Mouse (Mus musculus) intestine, postnatal 0 days (tissue): ENCODE data around the gene Rhbdf2. TPM values are rescaled to one million over a fixed set of nuclear protein-coding genes. Genes with fewer than 3 reads are reported as not detected.
A peak's percentile ranks its signal among the peaks of the same experiment; 100 is the strongest.
"Not testable (repeated sequence)": the region's sequence is repeated elsewhere in the genome, so short reads cannot be mapped to it uniquely, and the experiment has no call there.

Source experiments
- ATAC-seq: fragments of 200-750 bp; cut with Nextera tagmentation; 2 replicates; pipeline ENCODE4 v1.8.0; 2017; ENCODE audit warnings: mild to moderate bottlenecking, moderate TSS enrichment, moderate library complexity
- H3K27ac ChIP-seq: fragments of 300-500 bp; sonication (generic); 2 replicates; pipeline ENCODE4 v1.5.1; 2014; ENCODE audit warnings: mild to moderate bottlenecking, low read depth, low read length, moderate library complexity
- H3K27me3 ChIP-seq: fragments of 300-500 bp; sonication (generic); replicated peaks from 2 replicates; pipeline ENCODE4 v1.6.1; 2014; ENCODE audit warnings: low read length, mixed read lengths; ENCODE audit not compliant: control insufficient read depth, insufficient read depth
- H3K36me3 ChIP-seq: fragments of 300-500 bp; sonication (generic); 2 replicates; pipeline ENCODE4 v1.6.1; 2014; ENCODE audit warnings: mild to moderate bottlenecking, moderate library complexity; ENCODE audit not compliant: control insufficient read depth, insufficient read depth
- H3K4me1 ChIP-seq: fragments of 300-500 bp; sonication (generic); replicated peaks from 2 replicates; pipeline ENCODE4 v1.6.1; 2014; ENCODE audit warnings: antibody characterized with exemption, low read length, mixed read lengths; ENCODE audit not compliant: control insufficient read depth, insufficient read depth
- H3K4me2 ChIP-seq: fragments of 300-500 bp; sonication (generic); replicated peaks from 2 replicates; pipeline ENCODE4 v1.6.1; 2014; ENCODE audit warnings: low read depth, mild to moderate bottlenecking, moderate library complexity
- H3K4me3 ChIP-seq: fragments of 300-500 bp; sonication (generic); 2 replicates; pipeline ENCODE4 v1.5.1; 2014; ENCODE audit warnings: low read depth, low read length
- H3K9ac ChIP-seq: fragments of 300-500 bp; sonication (generic); 2 replicates; pipeline ENCODE4 v1.6.1; 2014; ENCODE audit warnings: mild to moderate bottlenecking, low read depth, low read length
- H3K9me3 ChIP-seq: fragments of 300-500 bp; sonication (generic); 2 replicates; pipeline ENCODE4 v1.6.1; 2016; ENCODE audit warnings: mixed run types; ENCODE audit not compliant: control insufficient read depth
- CTCF ChIP-seq: sonication (generic); IDR thresholded peaks from 2 replicates; pipeline ENCODE4 v1.5.1; 2016; ENCODE audit warnings: low read depth, mild to moderate bottlenecking, control low read depth, antibody characterized with exemption, moderate library complexity
- WGBS: fragments of 180-500 bp; shearing (Covaris S2); extraction: QIAGEN DNeasy Blood & Tissue Kit; methylation state at CpG from one replicate; pipeline ENCODE4 v1.1.7; 2014; 5-methylcytosine and 5-hydroxymethylcytosine counted together
- polyA plus RNA-seq: library from polyadenylated mRNA; unstranded; fragments of >200 nt; fragmentation: Nextera tagmentation; extraction: Ambion mirVana; gene quantifications from 2 replicates; pipeline ENCODE4 v1.2.1, GENCODE M21; 2015

The Rhbdf2 gene
- polyA plus RNA-seq, 1 experiment from 2014 or later: 7.6 TPM

DNA sequence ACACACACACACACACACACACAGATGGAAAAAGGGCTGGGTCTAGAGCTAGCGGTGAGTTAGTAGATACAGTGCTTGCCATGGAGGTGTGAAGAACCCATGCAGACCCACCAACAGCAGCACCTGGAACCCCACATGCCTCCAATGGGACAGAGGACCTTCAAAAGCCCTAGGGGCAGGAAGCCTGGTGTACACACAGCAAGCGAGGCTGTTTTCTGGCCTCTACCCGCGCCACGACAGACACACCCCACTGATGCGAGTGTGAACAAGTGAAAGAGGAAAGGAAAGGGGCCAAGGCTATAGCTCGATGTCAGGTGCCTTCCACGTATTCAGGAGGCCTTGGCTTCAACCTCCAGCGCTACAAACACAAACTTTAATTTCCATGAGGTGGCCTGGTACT, 14.9 kb downstream of the Rhbdf2 start:
- no peak for ATAC-seq
- H3K27me3 ChIP-seq: no peaks in the 10 kb centered on the region
- H3K9me3 ChIP-seq: no peaks in the 10 kb centered on the region
- H3K9ac ChIP-seq: no peak overlapping the region
- H3K36me3 ChIP-seq: peaks cover 18% of the 10 kb centered on the region; the same call in 1 of the 2 replicates
- no peak overlapping the region for H3K4me2 ChIP-seq
- TF ChIP-seq CTCF: no peak
- 80% methylated on average over 9 of the region's 9 CpGs for WGBS
- no peak overlapping the region for H3K4me3 ChIP-seq
- H3K4me1 ChIP-seq: peaks cover 15% of the 10 kb centered on the region
- H3K27ac ChIP-seq: no peak overlapping the region

DNA sequence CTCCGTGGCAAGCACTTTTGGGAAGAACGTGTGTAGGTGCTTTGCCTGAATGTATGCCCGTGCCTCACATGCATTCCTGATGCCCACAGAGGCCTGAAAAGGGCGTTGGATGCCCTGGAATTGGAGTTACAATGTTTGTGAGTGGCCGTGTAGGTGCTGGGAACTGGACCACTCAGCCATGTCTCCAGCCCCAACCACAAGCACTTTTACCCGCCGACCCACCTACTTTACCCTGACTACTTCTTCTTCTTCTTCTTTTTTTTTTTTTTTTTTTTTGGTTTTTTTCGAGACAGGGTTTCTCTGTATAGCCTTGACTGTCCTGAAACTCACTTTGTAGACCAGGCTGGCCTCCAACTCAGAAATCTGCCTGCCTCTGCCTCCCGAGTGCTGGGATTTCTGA, 15.7 kb downstream of the Rhbdf2 start:
- not testable (repeated sequence) for ATAC-seq, H3K9ac ChIP-seq, H3K4me3 ChIP-seq, H3K27me3 ChIP-seq, H3K4me2 ChIP-seq, H3K27ac ChIP-seq, H3K9me3 ChIP-seq
- peaks cover 25% of the 10 kb centered on the region; the same call in 1 of the 2 replicates for H3K36me3 ChIP-seq
- peaks cover 10% of the 10 kb centered on the region for H3K4me1 ChIP-seq
- 87% methylated on average over 9 of the region's 9 CpGs for WGBS

DNA sequence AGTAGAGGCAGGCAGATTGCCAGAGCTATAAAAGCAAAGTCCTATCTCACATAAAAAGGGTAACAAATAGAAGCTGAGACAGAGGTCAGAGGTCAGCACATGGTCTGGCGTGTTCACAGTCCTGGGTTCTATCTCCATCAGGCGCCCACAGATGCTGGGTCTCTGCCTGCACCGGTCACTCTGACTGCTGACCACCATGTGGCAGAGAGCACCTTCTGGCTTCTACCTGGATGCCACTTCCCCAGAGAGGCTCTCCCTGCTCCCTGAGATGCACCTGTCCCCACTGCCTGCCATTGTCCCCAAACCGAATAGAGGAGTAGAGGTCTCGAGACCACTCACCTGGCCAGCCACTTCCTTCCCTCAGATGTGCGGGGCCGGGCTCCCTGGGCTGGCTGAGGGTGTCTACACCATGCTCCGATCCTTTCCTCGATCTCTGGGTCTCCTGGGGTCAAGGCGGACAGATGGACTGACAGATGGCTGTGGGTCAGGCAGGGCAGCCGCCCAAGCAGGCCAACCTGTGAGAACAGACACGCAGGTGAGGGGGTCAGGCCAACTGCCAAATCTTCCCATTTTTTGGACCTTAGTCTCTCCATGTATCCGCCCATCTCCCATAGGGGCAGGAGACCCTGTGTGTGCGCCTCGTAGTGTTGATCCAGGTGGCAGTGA, 16.7 kb downstream of the Rhbdf2 start:
- Histone ChIP-seq H3K27me3 (no peaks in the 10 kb centered on the region), H3K4me2 (no peak overlapping the region), H3K9ac (no peak overlapping the region), H3K36me3 (peaks cover 35% of the 10 kb centered on the region; the same call in 1 of the 2 replicates), H3K4me1 (peaks cover 7% of the 10 kb centered on the region; the same call in 1 of the 2 replicates), H3K9me3 (no peaks in the 10 kb centered on the region), H3K27ac (no peak overlapping the region), H3K4me3 (no peak overlapping the region)
- no peak for ATAC-seq
- WGBS: 84% methylated on average over 15 of the region's 15 CpGs
- no peak for TF ChIP-seq CTCF

DNA sequence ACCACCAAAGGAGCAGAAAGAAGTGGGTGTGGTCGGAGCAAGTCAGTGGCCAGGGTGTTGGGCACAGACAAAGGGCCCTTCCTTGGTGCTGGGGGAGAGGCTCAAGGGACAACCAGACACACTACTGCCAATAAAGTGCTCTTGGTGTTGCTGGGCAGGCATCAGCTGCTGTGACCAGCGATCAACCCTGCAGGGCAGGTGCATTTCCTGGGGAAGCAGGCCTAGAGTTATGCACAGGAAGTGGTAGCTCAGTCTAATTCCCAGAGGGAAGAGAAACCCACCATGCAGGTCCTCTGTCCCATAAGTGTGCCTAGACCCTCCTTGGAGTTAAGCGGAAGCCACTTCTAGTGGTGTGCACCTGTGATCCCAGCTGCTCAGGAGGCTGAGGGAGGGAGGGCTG, 19.1 kb downstream of the Rhbdf2 start:
- WGBS: 88% methylated on average over 3 of the region's 3 CpGs
- Histone ChIP-seq H3K27me3 (no peaks in the 10 kb centered on the region), H3K9me3 (no peaks in the 10 kb centered on the region), H3K4me3 (no peak overlapping the region), H3K36me3 (peaks cover 50% of the 10 kb centered on the region), H3K4me1 (no peaks in the 10 kb centered on the region), H3K4me2 (no peak overlapping the region), H3K9ac (no peak overlapping the region), H3K27ac (no peak overlapping the region)
- TF ChIP-seq CTCF: no peak
- ATAC-seq: no peak

DNA sequence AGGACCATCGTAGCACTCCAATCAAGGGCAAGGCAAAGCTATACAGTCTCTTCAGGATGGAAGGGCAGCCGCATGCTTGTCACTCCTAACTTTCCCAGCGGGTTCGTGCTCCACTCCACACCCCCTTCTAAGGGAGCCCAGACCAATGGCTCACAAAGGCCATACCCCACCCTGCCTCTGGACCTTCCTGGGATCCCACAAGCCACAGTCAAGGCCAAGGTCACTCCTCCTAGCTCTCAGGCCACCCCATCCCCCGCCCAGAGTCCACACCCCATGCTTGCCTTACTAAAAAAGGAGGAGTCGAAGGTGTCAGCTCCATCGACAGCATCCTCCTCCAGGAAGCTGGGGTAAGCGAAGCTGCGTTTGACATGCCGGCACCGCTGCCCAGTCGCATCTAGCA, 22.7 kb downstream of the Rhbdf2 start:
- Histone ChIP-seq H3K36me3 (peaks cover 73% of the 10 kb centered on the region), H3K27me3 (no peaks in the 10 kb centered on the region), H3K4me1 (no peaks in the 10 kb centered on the region), H3K4me2 (no peak overlapping the region), H3K27ac (no peak overlapping the region), H3K9ac (no peak overlapping the region), H3K4me3 (no peak overlapping the region), H3K9me3 (no peaks in the 10 kb centered on the region)
- no peak for TF ChIP-seq CTCF
- WGBS: 93% methylated on average over 12 of the region's 12 CpGs
- ATAC-seq: no peak

DNA sequence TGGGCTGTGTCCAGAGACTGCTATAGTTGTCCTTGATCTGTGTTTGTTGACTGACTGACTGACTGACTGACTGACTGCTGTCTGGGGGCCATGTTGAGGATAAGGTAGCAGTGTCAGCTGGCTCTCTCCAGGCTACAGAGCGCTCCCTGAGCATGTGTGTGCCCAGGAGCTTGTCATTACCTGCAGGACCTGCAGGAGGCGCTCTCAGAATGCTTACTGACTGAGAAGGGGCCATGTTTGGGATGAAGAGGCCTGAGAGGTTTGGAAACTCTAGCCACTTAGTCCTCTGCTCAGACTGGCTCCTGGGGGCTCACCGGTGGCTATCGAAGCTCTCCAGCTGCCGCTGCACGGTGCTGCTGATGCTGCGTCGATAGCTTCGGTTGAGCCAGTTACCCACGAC, 23.5 kb downstream of the Rhbdf2 start:
- H3K4me2 ChIP-seq: no peak overlapping the region
- no peak overlapping the region for H3K9ac ChIP-seq
- peaks cover 77% of the 10 kb centered on the region for H3K36me3 ChIP-seq
- peak; percentile 74 for TF ChIP-seq CTCF
- WGBS: 94% methylated on average over 10 of the region's 10 CpGs
- H3K4me3 ChIP-seq: no peak overlapping the region
- H3K27ac ChIP-seq: no peak overlapping the region
- no peaks in the 10 kb centered on the region for H3K4me1 ChIP-seq
- no peaks in the 10 kb centered on the region for H3K9me3 ChIP-seq
- no peak for ATAC-seq
- no peaks in the 10 kb centered on the region for H3K27me3 ChIP-seq
